Mouse (Mus musculus): ENCODE measurements around the gene Fam120a.
A peak's percentile ranks its signal among the peaks of the same experiment; 100 is the strongest.

Gene Fam120a

GRCm38 (mm10) chr13:48965559-48966525, 2.0 kb downstream of the Fam120a start:
- peak; percentile 67 to 74 for DNase-seq (ENCODE audit: low spot score in 2 of 2)

GRCm38 (mm10) chr13:48964850-48965249, 3.0 kb downstream of the Fam120a start:
- DNase-seq (ENCODE audit: low spot score in 2 of 2): no peak

- DNase-seq (ENCODE audit: low spot score in 2 of 2): no peak
Observed at GRCm38 (mm10) chr13:48963111-48963510, 4.7 kb downstream of the Fam120a start.

- DNase-seq (ENCODE audit: low spot score in 2 of 2): no peak
Observed at GRCm38 (mm10) chr13:48962519-48962918, 5.3 kb downstream of the Fam120a start.

- no peak for DNase-seq (ENCODE audit: low spot score in 2 of 2)
Observed at GRCm38 (mm10) chr13:48958608-48959007, 9.2 kb downstream of the Fam120a start.

GRCm38 (mm10) chr13:48954825-48955224, 13.0 kb downstream of the Fam120a start:
- DNase-seq (ENCODE audit: low spot score in 2 of 2): no peak

- no peak for DNase-seq (ENCODE audit: low spot score in 2 of 2)
Observed at GRCm38 (mm10) chr13:48950600-48951241, 17.1 kb downstream of the Fam120a start.

GRCm38 (mm10) chr13:48948951-48949350, 18.9 kb downstream of the Fam120a start:
- DNase-seq (ENCODE audit: low spot score in 2 of 2): peak; percentile 36 to 42

GRCm38 (mm10) chr13:48944571-48944970, 23.2 kb downstream of the Fam120a start:
- no peak for DNase-seq (ENCODE audit: low spot score in 2 of 2)

GRCm38 (mm10) chr13:48942471-48942870, 25.3 kb downstream of the Fam120a start:
- no peak for DNase-seq (ENCODE audit: low spot score in 2 of 2)

GRCm38 (mm10) chr13:48941773-48942172, 26.0 kb downstream of the Fam120a start:
- DNase-seq (ENCODE audit: low spot score in 2 of 2): no peak

- DNase-seq (ENCODE audit: low spot score in 2 of 2): peak in 1 of 2 experiments; percentile 28
Observed at GRCm38 (mm10) chr13:48934597-48934996, 33.2 kb downstream of the Fam120a start.

- DNase-seq (ENCODE audit: low spot score in 2 of 2): no peak
Observed at GRCm38 (mm10) chr13:48932692-48933091, 35.1 kb downstream of the Fam120a start.

GRCm38 (mm10) chr13:48931687-48932086, 36.1 kb downstream of the Fam120a start:
- no peak for DNase-seq (ENCODE audit: low spot score in 2 of 2)

GRCm38 (mm10) chr13:48931232-48931631, 36.6 kb downstream of the Fam120a start:
- peak in 1 of 2 experiments; percentile 24 for DNase-seq (ENCODE audit: low spot score in 2 of 2)

- no peak for DNase-seq (ENCODE audit: low spot score in 2 of 2)
Observed at GRCm38 (mm10) chr13:48929535-48930110, 38.2 kb downstream of the Fam120a start.

- no peak for DNase-seq (ENCODE audit: low spot score in 2 of 2)
Observed at GRCm38 (mm10) chr13:48927609-48928008, 40.2 kb downstream of the Fam120a start.

GRCm38 (mm10) chr13:48922712-48923111, 45.1 kb downstream of the Fam120a start:
- no peak for DNase-seq (ENCODE audit: low spot score in 2 of 2)

GRCm38 (mm10) chr13:48921256-48921655, 46.6 kb downstream of the Fam120a start:
- no peak for DNase-seq (ENCODE audit: low spot score in 2 of 2)

- peak in 1 of 2 experiments; percentile 42 for DNase-seq (ENCODE audit: low spot score in 2 of 2)
Observed at GRCm38 (mm10) chr13:48919756-48920415, 47.9 kb downstream of the Fam120a start.

GRCm38 (mm10) chr13:48917113-48917599, 50.7 kb downstream of the Fam120a start:
- DNase-seq (ENCODE audit: low spot score in 2 of 2): no peak

- DNase-seq (ENCODE audit: low spot score in 2 of 2): no peak
Observed at GRCm38 (mm10) chr13:48913680-48914079, 54.1 kb downstream of the Fam120a start.

Data from right cerebral cortex, adult 2 months (tissue).